Mouse (Mus musculus): ENCODE measurements at regions not wholly inside any gene's neighbourhood (a gene's known extent, or its start where the extent isn't known, plus 50 kb on each side); places are given as distances from the start of the nearest gene placed in this dataset.

DNA sequence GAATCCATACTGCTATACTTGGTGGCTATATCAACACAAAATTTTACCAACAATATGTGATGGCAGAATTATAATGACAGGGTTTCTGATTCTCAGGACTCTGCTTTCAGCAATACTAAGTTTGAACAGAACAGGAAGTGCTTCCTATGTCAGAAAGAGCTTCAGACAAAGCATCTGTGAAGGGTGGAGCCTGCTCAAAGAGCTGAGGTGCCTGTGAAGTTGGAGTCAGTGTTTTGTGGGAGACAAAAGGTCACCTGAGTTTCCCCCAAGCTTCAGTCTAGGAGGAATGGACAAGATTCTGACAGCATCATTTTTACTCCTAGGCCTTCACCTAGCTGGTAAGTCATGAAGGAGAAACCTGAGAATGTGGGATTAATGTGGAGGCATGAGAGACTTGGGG is 700.1 kb downstream of the Dad1 start:
- TF ChIP-seq ZKSCAN1 (IDR thresholded peaks at IDR 0.05; ENCODE audit: borderline replicate concordance, low read depth, low read length) (no peak), NELFE (IDR thresholded peaks at IDR 0.05; ENCODE audit: low read depth, low read length) (no peak), MAFK (IDR thresholded peaks at IDR 0.05; ENCODE audit: insufficient replicate concordance, low read length) (no peak)
